Mouse (Mus musculus) right cerebral cortex, adult 2 months (tissue): ENCODE results near the gene Ptbp2.

Experiments
- DNase-seq, 2 experiments: peaks; one replicate each; pipeline ENCODE4 v3.0.0; 2021 to 2022; ENCODE audit warnings: low spot score in 2 of 2

Ptbp2 gene

GRCm38 (mm10) chr3:119784366-119784765 is at the start of gene Ptbp2:
Ptbp2 (minus strand) TSS chr3:119784466.
- DNase-seq: no peak

- DNase-seq: no peak
These were observed 30.4 kb upstream of the Ptbp2 start for GRCm38 (mm10) chr3:119814678-119815077.

- no peak for DNase-seq
These were observed 21.9 kb upstream of the Ptbp2 start for GRCm38 (mm10) chr3:119806123-119806522.

GRCm38 (mm10) chr3:119794677-119795365 is 10.6 kb upstream of the Ptbp2 start:
- no peak for DNase-seq

- peak; percentile 85 for DNase-seq
These were observed 1.1 kb downstream of the Ptbp2 start for GRCm38 (mm10) chr3:119782946-119783701.

GRCm38 (mm10) chr3:119782022-119782945 is 2.0 kb downstream of the Ptbp2 start:
- peak; percentile 58 to 64 for DNase-seq

GRCm38 (mm10) chr3:119780876-119781275 is 3.4 kb downstream of the Ptbp2 start:
- DNase-seq: no peak

GRCm38 (mm10) chr3:119779261-119779660 is 5.0 kb downstream of the Ptbp2 start:
- DNase-seq: no peak

- no peak for DNase-seq
These were observed 5.8 kb downstream of the Ptbp2 start for GRCm38 (mm10) chr3:119778431-119778830.

GRCm38 (mm10) chr3:119776129-119776528 is 8.1 kb downstream of the Ptbp2 start:
- DNase-seq: no peak

- DNase-seq: no peak
These were observed 11.5 kb downstream of the Ptbp2 start for GRCm38 (mm10) chr3:119772789-119773188.

GRCm38 (mm10) chr3:119763772-119764171 is 20.5 kb downstream of the Ptbp2 start:
- DNase-seq: no peak

- DNase-seq: no peak
These were observed 22.5 kb downstream of the Ptbp2 start for GRCm38 (mm10) chr3:119761732-119762131.

- DNase-seq: no peak
These were observed 30.5 kb downstream of the Ptbp2 start for GRCm38 (mm10) chr3:119753791-119754190.

- no peak for DNase-seq
These were observed 34.6 kb downstream of the Ptbp2 start for GRCm38 (mm10) chr3:119749551-119750249.

GRCm38 (mm10) chr3:119749140-119749539 is 35.1 kb downstream of the Ptbp2 start:
- DNase-seq: no peak

GRCm38 (mm10) chr3:119746656-119747055 is 37.6 kb downstream of the Ptbp2 start:
- DNase-seq: no peak

- no peak for DNase-seq
These were observed 38.5 kb downstream of the Ptbp2 start for GRCm38 (mm10) chr3:119745801-119746200.

GRCm38 (mm10) chr3:119729863-119730262 is 54.4 kb downstream of the Ptbp2 start:
- DNase-seq: no peak

- DNase-seq: no peak
These were observed 72.2 kb downstream of the Ptbp2 start for GRCm38 (mm10) chr3:119712066-119712465.

- DNase-seq: no peak
These were observed 72.8 kb downstream of the Ptbp2 start for GRCm38 (mm10) chr3:119711503-119711902.
